Mouse (Mus musculus) small intestine, adult 2 months (tissue): ENCODE data around the gene Atoh7.

ENCODE experiments used
- CTCF ChIP-seq: fragments of 200-500 bp; IDR thresholded peaks from 2 replicates; pipeline ENCODE4 v1.5.1; 2012; ENCODE audit warnings: low read depth, mild to moderate bottlenecking, control low read depth, inconsistent platforms, low read length, moderate library complexity, mixed read lengths; ENCODE audit not compliant: insufficient replicate concordance, insufficient read length; ENCODE audit errors: extremely low read depth
- POLR2A ChIP-seq: fragments of 200-500 bp; IDR thresholded peaks from 2 replicates; pipeline ENCODE4 v1.6.1; 2012; ENCODE audit warnings: low read depth, mild to moderate bottlenecking, control low read depth, inconsistent platforms, low read length, moderate library complexity

DNA sequence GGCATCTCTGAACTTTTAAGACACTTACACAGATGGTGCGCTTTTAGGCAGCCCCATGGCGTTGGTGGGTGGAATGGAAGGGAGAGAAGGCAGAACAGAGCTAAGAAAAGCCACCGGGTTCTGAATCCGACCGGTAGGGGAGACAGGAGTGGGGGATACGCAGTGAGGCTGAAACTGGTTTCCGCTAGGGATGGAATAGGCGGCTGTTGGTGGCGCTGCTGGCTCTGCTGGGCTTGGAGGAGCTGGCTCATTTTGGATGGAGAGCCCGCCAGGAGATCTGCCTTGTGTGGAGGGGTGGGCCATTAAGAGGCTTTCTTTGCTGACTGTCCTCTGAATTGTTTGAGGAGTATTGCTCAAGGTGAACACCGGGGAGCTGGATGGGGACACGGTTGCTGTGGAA is 36.2 kb downstream of the Atoh7 start:
- TF ChIP-seq CTCF (no peak), POLR2A (no peak)
